Mouse (Mus musculus) CD4-positive naive resting alpha-beta T cell, adult 57 days (primary cell): Measurements from ENCODE around the gene Lysmd4. TPM values are rescaled to one million over a fixed set of nuclear protein-coding genes. Genes with fewer than 3 reads are reported as not detected.

Experiments
- total RNA-seq: library from RNA; stranded (reverse); gene quantifications from one replicate; pipeline ENCODE4 v1.2.4, GENCODE M21; 2023

Lysmd4 gene
- total RNA-seq = 7.2 TPM

DNA sequence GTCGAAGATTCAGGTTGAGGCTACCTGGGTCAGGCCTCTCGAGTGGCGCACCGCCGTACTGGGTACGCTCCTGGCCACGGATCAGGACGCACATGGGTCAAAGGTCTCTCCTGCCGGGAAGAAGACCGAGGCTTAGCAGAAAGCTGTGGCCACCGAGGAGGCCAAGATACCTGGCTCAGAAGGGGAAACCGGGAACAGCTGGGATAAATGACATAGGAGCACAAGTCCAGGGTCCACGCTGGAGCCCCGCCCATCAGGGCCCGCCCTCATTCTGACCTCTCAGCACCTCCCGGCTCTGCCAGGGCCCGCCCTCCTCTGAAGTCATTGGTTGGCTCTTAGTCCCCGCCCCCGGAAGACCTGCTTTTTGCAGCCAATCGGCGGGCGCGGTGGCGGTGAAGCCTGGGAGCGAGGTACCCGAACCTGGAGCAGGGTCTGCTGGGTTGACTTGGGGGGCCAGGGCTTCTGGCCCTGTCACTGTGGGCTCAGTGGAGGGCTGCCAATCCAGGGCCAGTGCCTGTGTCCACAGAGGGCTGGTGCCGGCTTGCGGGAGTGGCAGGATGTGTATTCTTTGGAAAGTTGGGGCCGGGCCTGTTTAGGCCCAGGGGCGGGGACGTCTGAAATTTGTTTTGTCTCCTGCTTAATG, at the start of gene Lysmd4:
Gene Lysmd4, plus strand, starts transcription at position 325 of the 643 bp plus-strand sequence.

Other genes starting within 250 kb of the Lysmd4 start
- 68.0 TPM for gene Mef2a, start 150.3 kb downstream of the Lysmd4 start, total RNA-seq